Mouse (Mus musculus): ENCODE results near the gene Rxfp2.

GRCm38 (mm10) chr5:150031201-150031600 lies 12.7 kb downstream of the Rxfp2 start:
- TF ChIP-seq POLR2AphosphoS5 (IDR thresholded peaks at IDR 0.05; ENCODE audit: insufficient replicate concordance, low read depth, low read length) (no peak), TAL1 (conservative IDR thresholded peaks at IDR 0.05; ENCODE audit: low read depth, low read length) (no peak), GATA1 (IDR thresholded peaks at IDR 0.05; ENCODE audit: borderline replicate concordance, low read length) (no peak), CTCF (IDR thresholded peaks at IDR 0.05; ENCODE audit: low read depth, low read length) (no peak)

Data from G1E (cell line).